Mouse (Mus musculus): ENCODE results near the gene Slc35e4. TPM values are rescaled to one million over a fixed set of nuclear protein-coding genes. Genes with fewer than 3 reads are reported as not detected.

The Slc35e4 gene
- 8.2 TPM for polyA plus RNA-seq (2014; fragmentation: Illumina TruSeq; extraction: RNeasy Lipid Tissue Mini Kit (QIAGEN cat#74804); ENCODE audit: low read depth, low replicate concordance)

DNA sequence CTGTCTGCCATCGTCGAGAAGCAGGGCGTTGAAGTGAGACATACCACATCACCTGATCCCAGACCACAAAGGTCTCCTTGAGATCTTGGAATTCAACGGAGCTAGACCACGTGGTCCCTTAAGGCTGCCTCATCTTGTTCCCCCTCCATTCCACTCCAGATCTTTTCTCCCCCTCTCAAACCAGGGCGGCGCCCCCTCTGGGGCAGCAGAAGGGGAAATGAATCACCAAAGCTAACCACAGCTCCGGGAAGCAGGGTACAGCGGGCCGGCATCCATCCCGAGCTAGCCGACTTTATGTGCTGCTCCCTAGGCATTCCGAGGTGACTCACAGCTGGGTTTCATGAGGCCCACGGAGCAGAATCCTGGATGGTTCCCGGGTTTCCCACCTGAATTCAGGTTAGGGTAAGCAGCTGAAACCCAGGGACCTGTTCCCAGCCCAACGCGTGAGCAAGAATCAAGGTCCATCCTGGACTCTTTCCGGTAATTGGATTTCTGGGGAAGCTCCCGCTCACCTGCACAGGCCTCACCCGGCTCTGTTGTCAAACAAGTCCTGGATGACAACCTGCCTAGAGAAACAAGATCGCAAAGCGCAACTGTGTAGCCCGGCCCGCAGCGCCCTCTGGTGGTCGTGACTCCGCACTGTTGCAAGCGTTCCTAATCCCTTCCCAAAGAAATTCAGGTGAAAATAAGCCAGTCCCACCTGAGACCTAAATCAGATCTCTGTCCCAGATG, at the start of gene Slc35e4:
Gene Slc35e4, minus strand, starts transcription at position 556 of the 732 bp plus-strand sequence.

DNA sequence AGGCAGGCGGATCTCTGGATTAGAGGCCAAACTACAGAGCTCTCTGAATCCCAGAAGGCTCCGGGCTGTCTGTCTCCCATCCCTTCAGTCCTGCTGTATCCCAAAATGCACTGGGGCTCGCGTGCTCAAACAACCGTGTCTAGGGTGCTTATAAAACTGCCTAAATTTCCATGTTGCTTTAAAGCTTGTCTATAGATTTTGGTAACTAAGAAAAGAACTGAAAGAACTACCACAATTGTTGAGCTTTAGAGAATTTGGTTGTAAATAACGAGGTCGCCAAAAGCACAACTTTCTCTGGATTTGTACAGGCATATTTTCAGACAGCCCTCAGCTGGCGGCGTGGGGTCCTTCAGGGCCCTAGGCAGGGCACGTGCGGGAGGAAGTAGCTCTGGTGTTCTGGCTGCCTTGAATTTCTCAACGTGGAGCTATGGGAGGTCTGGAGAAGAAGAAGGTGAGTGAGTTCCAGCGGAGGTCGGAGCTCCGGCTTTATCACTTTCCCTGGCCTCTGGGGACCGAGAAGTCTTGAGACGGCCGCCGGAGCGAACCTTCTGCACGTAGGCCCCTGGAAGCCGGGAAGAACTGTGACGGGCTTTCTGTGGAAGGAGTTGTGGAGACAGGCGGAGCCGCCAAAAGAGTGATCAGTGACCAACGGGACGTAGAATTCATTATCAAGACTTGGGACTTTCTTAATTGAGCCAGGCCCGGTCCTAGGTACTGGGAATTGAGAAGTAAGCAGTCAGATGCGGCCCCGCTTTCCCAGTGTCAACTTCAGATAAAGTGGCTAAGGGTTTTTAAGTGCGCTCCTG, 49.3 kb upstream of the Slc35e4 start, which contains the start of gene Pes1:
Gene Pes1, plus strand, starts transcription at position 366 of the 806 bp plus-strand sequence.

DNA sequence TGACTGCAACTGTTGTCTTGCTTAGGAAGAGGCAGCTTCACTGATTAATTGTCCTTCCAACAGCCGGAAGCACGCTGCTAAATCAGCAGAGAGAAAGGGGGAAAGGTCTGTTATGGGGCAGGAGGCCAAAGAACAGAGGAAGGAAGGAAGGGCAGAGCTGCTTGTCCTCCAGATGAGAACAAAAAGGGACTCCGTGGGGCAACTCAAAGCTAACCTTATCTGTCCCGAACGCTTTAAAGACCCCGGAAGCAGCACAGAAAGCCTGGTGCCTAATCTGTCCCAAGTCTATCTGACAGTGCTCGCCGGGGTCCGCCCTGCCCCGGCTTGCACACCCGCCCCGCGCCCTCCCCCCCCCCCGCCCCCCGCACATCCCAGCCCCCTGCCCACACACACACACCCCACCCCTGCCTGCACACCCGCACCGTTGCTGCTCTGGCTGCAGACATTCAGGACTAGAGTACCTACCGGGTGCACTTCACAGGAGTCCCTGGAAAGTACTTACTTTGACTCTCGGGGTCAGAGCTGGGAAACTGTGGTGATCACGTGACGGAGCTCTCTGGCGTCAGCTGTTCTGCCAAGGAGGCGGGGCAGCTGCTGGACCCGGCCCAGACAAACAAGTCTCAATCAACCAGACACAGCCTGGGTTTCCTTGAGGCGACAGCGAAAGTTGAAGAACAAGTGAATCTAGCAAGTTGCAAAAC, 17.2 kb upstream of the Slc35e4 start, which contains the start of gene Tcn2:
Gene Tcn2, minus strand, starts transcription at position 649 of the 701 bp plus-strand sequence.

GRCm38 (mm10) chr11:3894406-3895281, 19.8 kb downstream of the Slc35e4 start, which contains the start of the genes 4921536K21Rik and Dusp18:
Gene 4921536K21Rik, minus strand, starts transcription at chr11:3895098.
Gene Dusp18, plus strand, starts transcription at chr11:3895240.

GRCm38 (mm10) chr11:3863454-3864112, 50.9 kb downstream of the Slc35e4 start, which contains the start of gene Osbp2:
Gene Osbp2, minus strand, starts transcription at chr11:3863903.

Other genes with a start within 250 kb of the Slc35e4 start
- 18.7 TPM for gene Osbp2, start 50.8 kb downstream of the Slc35e4 start, polyA plus RNA-seq (2014; fragmentation: Illumina TruSeq; extraction: RNeasy Lipid Tissue Mini Kit (QIAGEN cat#74804); ENCODE audit: low read depth, low replicate concordance)
- gene 4921536K21Rik, start 19.6 kb downstream of the Slc35e4 start, polyA plus RNA-seq (2014; fragmentation: Illumina TruSeq; extraction: RNeasy Lipid Tissue Mini Kit (QIAGEN cat#74804); ENCODE audit: low read depth, low replicate concordance), result 3.8 TPM
- 10.4 TPM for gene Dusp18, start 19.4 kb downstream of the Slc35e4 start, polyA plus RNA-seq (2014; fragmentation: Illumina TruSeq; extraction: RNeasy Lipid Tissue Mini Kit (QIAGEN cat#74804); ENCODE audit: low read depth, low replicate concordance)
- 96.0 TPM for gene Tcn2, start 17.5 kb upstream of the Slc35e4 start, polyA plus RNA-seq (2014; fragmentation: Illumina TruSeq; extraction: RNeasy Lipid Tissue Mini Kit (QIAGEN cat#74804); ENCODE audit: low read depth, low replicate concordance)
- gene Pes1, start 49.3 kb upstream of the Slc35e4 start, polyA plus RNA-seq (2014; fragmentation: Illumina TruSeq; extraction: RNeasy Lipid Tissue Mini Kit (QIAGEN cat#74804); ENCODE audit: low read depth, low replicate concordance), result 32.2 TPM
- gene 4930556J24Rik, start 62.1 kb upstream of the Slc35e4 start, polyA plus RNA-seq (2014; fragmentation: Illumina TruSeq; extraction: RNeasy Lipid Tissue Mini Kit (QIAGEN cat#74804); ENCODE audit: low read depth, low replicate concordance), result not detected
- 0.57 TPM for gene Gal3st1, start 69.0 kb upstream of the Slc35e4 start, polyA plus RNA-seq (2014; fragmentation: Illumina TruSeq; extraction: RNeasy Lipid Tissue Mini Kit (QIAGEN cat#74804); ENCODE audit: low read depth, low replicate concordance)
- gene Sec14l4, start 116.8 kb upstream of the Slc35e4 start, polyA plus RNA-seq (2014; fragmentation: Illumina TruSeq; extraction: RNeasy Lipid Tissue Mini Kit (QIAGEN cat#74804); ENCODE audit: low read depth, low replicate concordance), result 4.6 TPM
- 0.29 TPM for gene Sec14l3, start 150.2 kb upstream of the Slc35e4 start, polyA plus RNA-seq (2014; fragmentation: Illumina TruSeq; extraction: RNeasy Lipid Tissue Mini Kit (QIAGEN cat#74804); ENCODE audit: low read depth, low replicate concordance)
- gene Mtfp1, start 180.8 kb upstream of the Slc35e4 start, polyA plus RNA-seq (2014; fragmentation: Illumina TruSeq; extraction: RNeasy Lipid Tissue Mini Kit (QIAGEN cat#74804); ENCODE audit: low read depth, low replicate concordance), result 7.8 TPM
- 18.2 TPM for gene Sec14l2, start 208.8 kb upstream of the Slc35e4 start, polyA plus RNA-seq (2014; fragmentation: Illumina TruSeq; extraction: RNeasy Lipid Tissue Mini Kit (QIAGEN cat#74804); ENCODE audit: low read depth, low replicate concordance)
- gene Rnf215, start 220.5 kb upstream of the Slc35e4 start, polyA plus RNA-seq (2014; fragmentation: Illumina TruSeq; extraction: RNeasy Lipid Tissue Mini Kit (QIAGEN cat#74804); ENCODE audit: low read depth, low replicate concordance), result 19.0 TPM
- gene Ccdc157, start 245.6 kb upstream of the Slc35e4 start, polyA plus RNA-seq (2014; fragmentation: Illumina TruSeq; extraction: RNeasy Lipid Tissue Mini Kit (QIAGEN cat#74804); ENCODE audit: low read depth, low replicate concordance), result 11.7 TPM
- 21.6 TPM for gene Sf3a1, start 245.7 kb upstream of the Slc35e4 start, polyA plus RNA-seq (2014; fragmentation: Illumina TruSeq; extraction: RNeasy Lipid Tissue Mini Kit (QIAGEN cat#74804); ENCODE audit: low read depth, low replicate concordance)